Mouse (Mus musculus) CH12.LX (cell line): ENCODE results near the gene Cnr1. TPM values are rescaled to one million over a fixed set of nuclear protein-coding genes. Genes with fewer than 3 reads are reported as not detected.

Source experiments
- DNase-seq: peaks from one replicate; pipeline ENCODE4 v3.0.0-alpha.2; 2013; ENCODE audit errors: extremely low read depth
- H3K27ac ChIP-seq: 2 replicates; pipeline ENCODE4 v1.5.1; 2012; ENCODE audit warnings: low read depth, mild to moderate bottlenecking, control low read depth, moderate library complexity; ENCODE audit not compliant: insufficient read depth
- H3K27me3 ChIP-seq: replicated peaks from 2 replicates; pipeline ENCODE3; 2012; ENCODE audit warnings: inconsistent platforms
- H3K36me3 ChIP-seq, 2 experiments: replicated peaks in 1 of 2; 2 replicates each; pipeline versions ENCODE3 to v1.6.1; 2012; ENCODE audit warnings: inconsistent platforms in 1 of 2, low read length in 1 of 2, mild to moderate bottlenecking in 1 of 2, mixed read lengths in 1 of 2, moderate library complexity in 1 of 2; ENCODE audit not compliant: control insufficient read depth in 1 of 2, insufficient read depth in 1 of 2
- H3K4me1 ChIP-seq, 2 experiments: 2 replicates each; pipeline ENCODE4 v1.6.1; 2012; ENCODE audit warnings: inconsistent platforms in 1 of 2, moderate library complexity in 1 of 2; ENCODE audit not compliant: insufficient read depth in 2 of 2, control insufficient read depth in 1 of 2
- H3K4me2 ChIP-seq: 2 replicates; pipeline ENCODE4 v1.6.1; 2012; ENCODE audit warnings: low read depth, mild to moderate bottlenecking, control low read depth; ENCODE audit not compliant: poor library complexity, insufficient read depth, severe bottlenecking
- H3K4me3 ChIP-seq, 3 experiments: fragments of 150-350 bp in 1 of 3; sonication (generic) in 1 of 3; replicated peaks in 1 of 3; 2 replicates each; pipeline versions ENCODE3 to v1.5.1; 2011 to 2012; ENCODE audit warnings: low read depth in 2 of 3, low read length in 2 of 3, mild to moderate bottlenecking in 2 of 3, moderate library complexity in 2 of 3, control low read depth in 1 of 3, improper control_type of control experiment in 1 of 3, inconsistent platforms in 1 of 3, mixed read lengths in 1 of 3; ENCODE audit not compliant: poor library complexity in 1 of 3
- H3K79me2 ChIP-seq: replicated peaks from 2 replicates; pipeline ENCODE4 v1.6.1; 2012; ENCODE audit warnings: mild to moderate bottlenecking, moderate library complexity; ENCODE audit not compliant: control insufficient read depth, poor library complexity, insufficient read depth, severe bottlenecking; ENCODE audit errors: extremely low read depth
- H3K9ac ChIP-seq: 2 replicates; pipeline ENCODE4 v1.6.1; 2012; ENCODE audit warnings: low read depth, mild to moderate bottlenecking, control low read depth, moderate library complexity; ENCODE audit not compliant: insufficient read depth
- H3K9me3 ChIP-seq: replicated peaks from 2 replicates; pipeline ENCODE3; 2012; ENCODE audit warnings: low read length, inconsistent platforms, mixed read lengths
- CHD1 ChIP-seq: IDR thresholded peaks from 2 replicates; pipeline ENCODE4 v1.6.1; 2012; ENCODE audit warnings: low read depth, low read length, improper control_type of control experiment, inconsistent platforms
- ELF1 ChIP-seq: IDR thresholded peaks from 2 replicates; pipeline ENCODE4 v1.6.1; 2014; ENCODE audit warnings: low read depth, mild to moderate bottlenecking, inconsistent platforms, low read length, improper control_type of control experiment
- IRF4 ChIP-seq: IDR thresholded peaks from 2 replicates; pipeline ENCODE4 v1.6.1; 2014; ENCODE audit warnings: low read depth, mild to moderate bottlenecking, inconsistent platforms, low read length, improper control_type of control experiment
- JUN ChIP-seq: IDR thresholded peaks from 2 replicates; pipeline ENCODE4 v1.6.1; 2011; ENCODE audit warnings: low read depth, mild to moderate bottlenecking, low read length, improper control_type of control experiment, moderate library complexity; ENCODE audit not compliant: insufficient read depth
- KAT2A ChIP-seq: IDR thresholded peaks from 2 replicates; pipeline ENCODE4 v1.6.1; 2012; ENCODE audit warnings: low read length, improper control_type of control experiment, inconsistent platforms; ENCODE audit not compliant: insufficient replicate concordance
- MAFK ChIP-seq: IDR thresholded peaks from 2 replicates; pipeline ENCODE4 v1.6.1; 2011; ENCODE audit warnings: low read length, improper control_type of control experiment; ENCODE audit not compliant: insufficient replicate concordance
- MAX ChIP-seq: IDR thresholded peaks from 2 replicates; pipeline ENCODE4 v1.6.1; 2011; ENCODE audit warnings: low read length, improper control_type of control experiment
- MEF2A ChIP-seq: IDR thresholded peaks from 2 replicates; pipeline ENCODE4 v1.6.1; 2014; ENCODE audit warnings: low read depth, mild to moderate bottlenecking, inconsistent platforms, low read length, improper control_type of control experiment, borderline replicate concordance
- MXI1 ChIP-seq: IDR thresholded peaks from 2 replicates; pipeline ENCODE4 v1.6.1; 2011; ENCODE audit warnings: mild to moderate bottlenecking, low read depth, low read length, improper control_type of control experiment
- MYC ChIP-seq: IDR thresholded peaks from 2 replicates; pipeline ENCODE4 v1.6.1; 2011; ENCODE audit warnings: low read depth, mild to moderate bottlenecking, improper control_type of control experiment, low read length
- NRF1 ChIP-seq: IDR thresholded peaks from 2 replicates; pipeline ENCODE4 v1.6.1; 2014; ENCODE audit warnings: low read depth, mild to moderate bottlenecking, inconsistent platforms, low read length, improper control_type of control experiment, moderate library complexity
- POLR2AphosphoS2 ChIP-seq: IDR thresholded peaks from 2 replicates; pipeline ENCODE4 v1.6.1; 2011; ENCODE audit warnings: low read depth, low read length, improper control_type of control experiment
- RCOR1 ChIP-seq: conservative IDR thresholded peaks from 2 replicates; pipeline ENCODE4 v1.6.1; 2012; ENCODE audit warnings: low read depth, mild to moderate bottlenecking, inconsistent platforms, low read length, improper control_type of control experiment
- TBP ChIP-seq: conservative IDR thresholded peaks from 2 replicates; pipeline ENCODE4 v1.6.1; 2011; ENCODE audit warnings: low read depth, low read length, improper control_type of control experiment
- TCF12 ChIP-seq: IDR thresholded peaks from 2 replicates; pipeline ENCODE4 v1.6.1; 2014; ENCODE audit warnings: low read depth, mild to moderate bottlenecking, inconsistent platforms, low read length, improper control_type of control experiment
- UBTF ChIP-seq: IDR thresholded peaks from 2 replicates; pipeline ENCODE4 v1.6.1; 2012; ENCODE audit warnings: low read depth, mild to moderate bottlenecking, inconsistent platforms, low read length, improper control_type of control experiment, moderate library complexity
- USF1 ChIP-seq: IDR thresholded peaks from 2 replicates; pipeline ENCODE4 v1.6.1; 2014; ENCODE audit warnings: low read depth, mild to moderate bottlenecking, inconsistent platforms, low read length, improper control_type of control experiment
- dilution Hi-C: fragments of 300-500 bp; cut with MboI; formaldehyde crosslinking; loops from 2 replicates; pipeline ENCODE4 v1.14.3; 2020; ENCODE audit warnings: low sequenced_read_pairs; ENCODE audit not compliant: extremely low pct_unique_long_range_greater_than_20kb, extremely low pct_ligation_motif_present
- in situ Hi-C: fragments of 300-500 bp; cut with MboI; formaldehyde crosslinking; loops from 3 replicates; pipeline ENCODE4 v1.14.3; 2019; ENCODE audit warnings: low sequenced_read_pairs, low pct_ligation_motif_present, low pct_unique_long_range_greater_than_20kb, mixed read lengths
- polyA plus RNA-seq: library from polyadenylated mRNA; unstranded; fragments of >175 nt; gene quantifications from 2 replicates; pipeline ENCODE4 v1.2.1, GENCODE M21; 2012; ENCODE audit warnings: low read depth; ENCODE audit not compliant: insufficient read length
- total RNA-seq, 2 experiments: library from RNA; depleted of rRNA; stranded (reverse); fragments of 300-350 nt in 1 of 2; fragments of >200 nt in 1 of 2; gene quantifications; 2 replicates each; pipeline ENCODE4 v1.2.3; 2012 to 2014

Cnr1 gene
- total and polyA plus RNA-seq, 3 experiments: not detected

DNA sequence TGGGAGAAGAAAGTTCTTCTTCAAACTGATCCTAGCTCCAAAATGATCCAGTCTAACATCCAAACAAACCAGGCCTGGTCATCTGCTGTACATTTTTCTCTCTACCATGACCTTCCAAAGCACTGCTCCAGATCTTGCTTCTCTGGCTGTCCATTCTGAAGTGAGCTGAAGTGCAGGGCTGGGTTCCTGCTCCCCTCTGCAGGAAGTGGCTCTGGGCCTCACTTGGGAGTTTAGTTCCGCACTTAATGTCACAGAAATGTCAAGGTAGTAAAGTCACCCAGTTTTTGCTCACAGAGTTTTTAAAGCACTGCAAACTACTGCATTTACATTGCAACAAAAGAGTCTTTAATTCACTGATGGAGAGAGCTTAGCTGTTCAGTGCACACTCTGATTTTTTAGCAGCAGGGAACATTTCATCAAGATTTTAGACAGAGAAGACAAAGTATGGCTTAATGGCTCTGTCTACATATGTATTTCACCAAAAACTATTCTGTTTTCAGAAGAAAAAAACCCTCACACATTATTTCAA lies 20.5 kb upstream of the Cnr1 start:
- Histone ChIP-seq H3K9ac (no peak overlapping the region), H3K36me3 (no peaks in the 10 kb centered on the region), H3K4me3 (no peak overlapping the region), H3K27me3 (no peaks in the 10 kb centered on the region), H3K27ac (no peak overlapping the region), H3K4me2 (no peak overlapping the region), H3K9me3 (no peaks in the 10 kb centered on the region), H3K79me2 (no peaks in the 10 kb centered on the region), H3K4me1 (no peaks in the 10 kb centered on the region)
- dilution Hi-C loops (no loop called here), in situ Hi-C loops (no loop called here)
- no peak for DNase-seq
- TF ChIP-seq TBP: no peak
- no peak for TF ChIP-seq UBTF
- no peak for TF ChIP-seq MEF2A
- TF ChIP-seq USF1: no peak

- no peak overlapping the region for H3K27ac ChIP-seq
- in situ Hi-C loops (no loop called here), dilution Hi-C loops (no loop called here)
- no peak overlapping the region for H3K9ac ChIP-seq
- TF ChIP-seq USF1 (no peak), CHD1 (no peak), KAT2A (no peak), MXI1 (no peak)
- H3K4me3 ChIP-seq: no peak overlapping the region
- no peak overlapping the region for H3K4me2 ChIP-seq
- no peaks in the 10 kb centered on the region for H3K4me1 ChIP-seq
- no peak for DNase-seq
- no peaks in the 10 kb centered on the region for H3K36me3 ChIP-seq
- H3K27me3 ChIP-seq: no peaks in the 10 kb centered on the region
- no peaks in the 10 kb centered on the region for H3K9me3 ChIP-seq
- no peaks in the 10 kb centered on the region for H3K79me2 ChIP-seq
Observed at GRCm38 (mm10) chr4:33904826-33905225, 19.6 kb upstream of the Cnr1 start.

DNA sequence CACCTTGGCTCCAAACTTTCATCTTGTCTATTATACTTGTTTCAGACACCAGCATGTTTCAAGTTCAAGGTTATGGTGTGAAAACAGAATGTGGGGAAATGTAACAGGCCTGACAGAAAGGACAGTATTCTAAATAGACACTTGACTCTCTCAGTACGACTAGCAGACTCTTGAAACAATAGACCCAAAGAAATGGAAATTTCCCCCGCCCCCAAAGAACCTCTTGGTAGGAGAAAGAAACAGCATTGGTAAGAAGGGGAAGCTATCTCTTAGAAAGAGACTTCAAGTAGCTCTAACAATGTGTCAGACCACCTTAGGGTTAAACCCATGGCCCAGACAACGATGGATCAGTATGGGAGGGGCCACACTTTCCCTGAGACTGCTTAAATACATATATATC lies 15.6 kb upstream of the Cnr1 start:
- Histone ChIP-seq H3K4me1 (no peaks in the 10 kb centered on the region), H3K4me3 (no peak overlapping the region), H3K27me3 (no peaks in the 10 kb centered on the region), H3K36me3 (no peaks in the 10 kb centered on the region), H3K9me3 (no peaks in the 10 kb centered on the region), H3K27ac (no peak overlapping the region), H3K4me2 (no peak overlapping the region), H3K79me2 (no peaks in the 10 kb centered on the region), H3K9ac (no peak overlapping the region)
- no peak for DNase-seq
- dilution Hi-C loops (no loop called here), in situ Hi-C loops (no loop called here)
- TF ChIP-seq POLR2AphosphoS2 (no peak), KAT2A (no peak), TCF12 (no peak), JUN (no peak), RCOR1 (no peak), MYC (no peak), MXI1 (no peak), NRF1 (no peak), TBP (no peak), CHD1 (no peak), IRF4 (no peak), MAX (no peak), MAFK (no peak), ELF1 (no peak), UBTF (no peak)
